Comparison of ENCODE assay signal across 11 mouse cellular contexts in genomic region chr13:54923705-54924104, GRCm38 (mm10).
"Had no signal": no experiment of that assay in that cellular context is flagged by ENCODE, and none has a peak within 500 bp of the region (broad histone marks: within the 10 kb centered on the region; RNA-seq: fewer than 3 reads in every experiment).

No protein-coding gene starts in this region.

- DNase-seq: liver; liver, embryonic 13.5 days; liver, postnatal 0 days; lung, adult 18-20 months; lung, adult 2 months; lung, embryonic 14.5 days; lung, postnatal 10 days; lung, postnatal 14 days; lung, postnatal 36 days; lung, postnatal 4 days; midbrain, embryonic 14.5 days had no signal
